Mouse (Mus musculus) myocyte (in vitro differentiated cells): ENCODE results near the gene Acap1.

ENCODE experiments used
- MAX ChIP-seq: IDR thresholded peaks from one replicate; pipeline ENCODE4 v1.6.1; 2011; ENCODE audit warnings: low read depth, mild to moderate bottlenecking, control low read depth
- POLR2A ChIP-seq: IDR thresholded peaks from one replicate; pipeline ENCODE4 v1.6.1; 2011; ENCODE audit warnings: low read depth, mild to moderate bottlenecking, control low read depth, moderate library complexity; ENCODE audit not compliant: insufficient read length
- TCF3 ChIP-seq: IDR thresholded peaks from one replicate; pipeline ENCODE4 v1.6.1; 2011; ENCODE audit warnings: low read depth, control low read depth; ENCODE audit not compliant: insufficient read length
- USF1 ChIP-seq: IDR thresholded peaks from one replicate; pipeline ENCODE4 v1.6.1; 2011; ENCODE audit warnings: low read depth, mild to moderate bottlenecking, control low read depth, moderate library complexity

DNA sequence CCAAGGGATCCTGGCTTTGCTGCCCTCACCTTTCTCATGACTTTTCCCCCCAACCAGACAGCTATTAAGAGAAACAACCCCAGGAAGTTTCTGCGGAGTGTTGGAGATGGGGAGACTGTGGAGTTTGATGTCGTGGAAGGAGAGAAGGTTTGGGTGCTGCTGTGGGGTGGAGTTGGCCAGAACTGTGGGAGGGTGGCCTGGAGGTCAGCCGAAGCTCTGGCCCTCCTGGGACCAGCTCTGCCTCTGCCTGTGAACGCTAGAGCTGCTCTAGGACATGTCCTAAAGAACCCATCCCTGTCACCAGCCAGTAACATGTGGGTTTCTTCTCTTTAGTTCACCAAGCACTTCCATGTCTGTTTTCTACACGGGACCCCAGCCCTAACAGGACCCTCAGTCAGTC, 43.8 kb upstream of the Acap1 start:
- TF ChIP-seq POLR2A = no peak
- no peak for TF ChIP-seq USF1
- TF ChIP-seq TCF3 = no peak
- no peak for TF ChIP-seq MAX
